Mouse (Mus musculus) lung, embryonic 14.5 days (tissue): ENCODE measurements at regions not wholly inside any gene's neighbourhood (a gene's known extent, or its start where the extent isn't known, plus 50 kb on each side); places are given as distances from the start of the nearest gene placed in this dataset.

Source experiments
- ATAC-seq: fragments of 200-750 bp; cut with Nextera tagmentation; 2 replicates; pipeline ENCODE4 v1.8.0; 2017; ENCODE audit warnings: mild to moderate bottlenecking, moderate TSS enrichment, moderate library complexity; ENCODE audit not compliant: insufficient read depth
- DNase-seq: peaks from one replicate; pipeline ENCODE4 v3.0.0-alpha.2; 2015
- H3K27ac ChIP-seq: fragments of 300-500 bp; sonication (generic); 2 replicates; pipeline ENCODE4 v1.5.1; 2014; ENCODE audit warnings: low read depth, mild to moderate bottlenecking, moderate library complexity
- H3K27me3 ChIP-seq: fragments of 300-500 bp; sonication (generic); 2 replicates; pipeline ENCODE4 v1.6.1; 2014; ENCODE audit warnings: low read length, control low read depth; ENCODE audit not compliant: insufficient read depth
- H3K36me3 ChIP-seq: fragments of 300-500 bp; sonication (generic); 2 replicates; pipeline ENCODE4 v1.6.1; 2014; ENCODE audit warnings: control low read depth; ENCODE audit not compliant: insufficient read depth
- H3K4me1 ChIP-seq: fragments of 300-500 bp; sonication (generic); 2 replicates; pipeline ENCODE4 v1.6.1; 2014; ENCODE audit warnings: antibody characterized with exemption, control low read depth; ENCODE audit not compliant: insufficient read depth
- H3K4me2 ChIP-seq: fragments of 300-500 bp; sonication (generic); 2 replicates; pipeline ENCODE4 v1.6.1; 2014; ENCODE audit warnings: mild to moderate bottlenecking
- H3K4me3 ChIP-seq: fragments of 300-500 bp; sonication (generic); 2 replicates; pipeline ENCODE4 v1.5.1; 2014; ENCODE audit warnings: low read depth, low read length
- H3K9ac ChIP-seq: fragments of 300-500 bp; sonication (generic); 2 replicates; pipeline ENCODE4 v1.6.1; 2014
- H3K9me3 ChIP-seq: fragments of 300-500 bp; sonication (generic); 2 replicates; pipeline ENCODE4 v1.6.1; 2016; ENCODE audit warnings: low read depth, low read length, control low read depth
- CTCF ChIP-seq: IDR thresholded peaks from 2 replicates; pipeline ENCODE4 v1.5.1; 2016; ENCODE audit warnings: antibody characterized with exemption, low read depth
- WGBS: fragments of 180-500 bp; shearing (Covaris S2); extraction: QIAGEN DNeasy Blood & Tissue Kit; methylation state at CpG from one replicate; pipeline ENCODE4 v1.1.7; 2014; 5-methylcytosine and 5-hydroxymethylcytosine counted together

- Histone ChIP-seq H3K9ac (no peak overlapping the region), H3K4me2 (no peak overlapping the region), H3K27ac (no peak overlapping the region), H3K4me1 (no peaks in the 10 kb centered on the region), H3K36me3 (no peaks in the 10 kb centered on the region), H3K9me3 (no peaks in the 10 kb centered on the region), H3K4me3 (no peak overlapping the region), H3K27me3 (no peaks in the 10 kb centered on the region)
- WGBS: 77% methylated on average over 2 of the region's 2 CpGs
- no peak for TF ChIP-seq CTCF
- DNase-seq (no peak), ATAC-seq (no peak)
Measured at GRCm38 (mm10) chr5:90030737-90031136, 147.6 kb upstream of the Adamts3 start.

GRCm38 (mm10) chr5:90029751-90030150 lies 146.6 kb upstream of the Adamts3 start:
- Histone ChIP-seq H3K4me2 (no peak overlapping the region), H3K36me3 (no peaks in the 10 kb centered on the region), H3K9me3 (no peaks in the 10 kb centered on the region), H3K4me1 (no peaks in the 10 kb centered on the region), H3K27ac (no peak overlapping the region), H3K27me3 (no peaks in the 10 kb centered on the region), H3K4me3 (no peak overlapping the region), H3K9ac (no peak overlapping the region)
- no peak for ATAC-seq
- WGBS: 32% methylated on average over 6 of the region's 6 CpGs
- TF ChIP-seq CTCF: no peak
- no peak for DNase-seq

GRCm38 (mm10) chr5:90026835-90027753 lies 144.0 kb upstream of the Adamts3 start:
- Histone ChIP-seq H3K4me2 (no peak overlapping the region), H3K9ac (no peak overlapping the region), H3K36me3 (no peaks in the 10 kb centered on the region), H3K9me3 (no peaks in the 10 kb centered on the region), H3K4me3 (no peak overlapping the region), H3K27me3 (no peaks in the 10 kb centered on the region), H3K4me1 (no peaks in the 10 kb centered on the region), H3K27ac (no peak overlapping the region)
- WGBS: 36% methylated on average over 17 of the region's 17 CpGs
- no peak for ATAC-seq
- DNase-seq: no peak
- TF ChIP-seq CTCF: no peak

- no peak for ATAC-seq
- no peaks in the 10 kb centered on the region for H3K9me3 ChIP-seq
- no peak overlapping the region for H3K9ac ChIP-seq
- TF ChIP-seq CTCF: no peak
- H3K36me3 ChIP-seq: no peaks in the 10 kb centered on the region
- H3K4me3 ChIP-seq: no peak overlapping the region
- H3K4me1 ChIP-seq: no peaks in the 10 kb centered on the region
- no peak for DNase-seq
- WGBS: 63% methylated on average over 1 of the region's 1 CpGs
- H3K27me3 ChIP-seq: no peaks in the 10 kb centered on the region
- no peak overlapping the region for H3K27ac ChIP-seq
- H3K4me2 ChIP-seq: no peak overlapping the region
Measured at GRCm38 (mm10) chr5:90021447-90021846, 138.3 kb upstream of the Adamts3 start.

GRCm38 (mm10) chr5:90000758-90001157 lies 117.6 kb upstream of the Adamts3 start:
- ATAC-seq (peak; percentile 56; the same call in 1 of the 2 replicates), DNase-seq (peak; percentile 60)
- Histone ChIP-seq H3K9ac (no peak overlapping the region), H3K4me3 (no peak overlapping the region), H3K36me3 (no peaks in the 10 kb centered on the region), H3K4me2 (no peak overlapping the region), H3K27ac (no peak overlapping the region), H3K9me3 (no peaks in the 10 kb centered on the region), H3K27me3 (no peaks in the 10 kb centered on the region), H3K4me1 (no peaks in the 10 kb centered on the region)
- 44% methylated on average over 6 of the region's 6 CpGs for WGBS
- TF ChIP-seq CTCF: no peak

GRCm38 (mm10) chr5:89991568-89991967 lies 108.4 kb upstream of the Adamts3 start:
- DNase-seq: no peak
- Histone ChIP-seq H3K9ac (no peak overlapping the region), H3K4me2 (no peak overlapping the region), H3K36me3 (no peaks in the 10 kb centered on the region), H3K9me3 (no peaks in the 10 kb centered on the region), H3K27me3 (no peaks in the 10 kb centered on the region), H3K4me1 (no peaks in the 10 kb centered on the region), H3K27ac (no peak overlapping the region), H3K4me3 (no peak overlapping the region)
- no peak for ATAC-seq
- no peak for TF ChIP-seq CTCF
- 62% methylated on average over 2 of the region's 2 CpGs for WGBS

GRCm38 (mm10) chr5:89981627-89982026 lies 98.5 kb upstream of the Adamts3 start:
- Histone ChIP-seq H3K27ac (no peak overlapping the region), H3K4me1 (no peaks in the 10 kb centered on the region), H3K4me2 (no peak overlapping the region), H3K27me3 (no peaks in the 10 kb centered on the region), H3K9ac (no peak overlapping the region), H3K36me3 (no peaks in the 10 kb centered on the region), H3K9me3 (no peaks in the 10 kb centered on the region), H3K4me3 (no peak overlapping the region)
- ATAC-seq: no peak
- peak; percentile 59 for DNase-seq
- TF ChIP-seq CTCF: peak; percentile 54
- 47% methylated on average over 6 of the region's 6 CpGs for WGBS
